Mouse (Mus musculus) heart, embryonic 16.5 days (tissue): ENCODE measurements around the gene Gulp1. TPM values are rescaled to one million over a fixed set of nuclear protein-coding genes. Genes with fewer than 3 reads are reported as not detected.

Experiments
- ATAC-seq: fragments of 200-750 bp; cut with Nextera tagmentation; replicated peaks from 2 replicates; pipeline ENCODE4 v1.8.0; 2017; ENCODE audit warnings: moderate number of reproducible peaks; ENCODE audit not compliant: insufficient read depth, low FRiP score; ENCODE audit errors: extremely low read depth
- H3K27ac ChIP-seq: fragments of 300-500 bp; sonication (generic); 2 replicates; pipeline ENCODE4 v1.5.1; 2014; ENCODE audit warnings: mild to moderate bottlenecking, low read length, control low read depth, moderate library complexity
- H3K27me3 ChIP-seq: fragments of 300-500 bp; sonication (generic); 2 replicates; pipeline ENCODE4 v1.6.1; 2014; ENCODE audit warnings: low read length, mixed read lengths; ENCODE audit not compliant: control insufficient read depth, insufficient read depth
- H3K36me3 ChIP-seq: fragments of 300-500 bp; sonication (generic); 2 replicates; pipeline ENCODE4 v1.6.1; 2014; ENCODE audit not compliant: control insufficient read depth, insufficient read depth
- H3K4me1 ChIP-seq: fragments of 300-500 bp; sonication (generic); 2 replicates; pipeline ENCODE4 v1.6.1; 2014; ENCODE audit warnings: low read length, mixed read lengths; ENCODE audit not compliant: control insufficient read depth, insufficient read depth
- H3K4me2 ChIP-seq: fragments of 300-500 bp; sonication (generic); 2 replicates; pipeline ENCODE4 v1.6.1; 2014; ENCODE audit warnings: low read depth, mild to moderate bottlenecking, control low read depth, low read length
- H3K4me3 ChIP-seq: fragments of 300-500 bp; sonication (generic); 2 replicates; pipeline ENCODE4 v1.5.1; 2014; ENCODE audit warnings: mild to moderate bottlenecking, control low read depth, low read length
- H3K9ac ChIP-seq: fragments of 300-500 bp; sonication (generic); 2 replicates; pipeline ENCODE4 v1.6.1; 2014; ENCODE audit warnings: low read length, control low read depth
- H3K9me3 ChIP-seq: fragments of 300-500 bp; sonication (generic); replicated peaks from 2 replicates; pipeline ENCODE4 v1.6.1; 2016; ENCODE audit warnings: low read length; ENCODE audit not compliant: control insufficient read depth
- WGBS: fragments of 180-500 bp; shearing (Covaris S2); extraction: QIAGEN DNeasy Blood & Tissue Kit; methylation state at CpG from one replicate; pipeline ENCODE4 v1.1.7; 2014; 5-methylcytosine and 5-hydroxymethylcytosine counted together
- polyA plus RNA-seq: library from polyadenylated mRNA; unstranded; fragments of >200 nt; fragmentation: Nextera tagmentation; extraction: Ambion mirVana; gene quantifications from 2 replicates; pipeline ENCODE4 v1.2.1, GENCODE M21; 2015

The Gulp1 gene
- polyA plus RNA-seq, 1 experiment from 2014 or later = 10.3 TPM

- Histone ChIP-seq H3K9me3 (no peaks in the 10 kb centered on the region), H3K4me2 (no peak overlapping the region), H3K36me3 (no peaks in the 10 kb centered on the region), H3K27me3 (no peaks in the 10 kb centered on the region), H3K4me3 (no peak overlapping the region), H3K9ac (no peak overlapping the region), H3K27ac (no peak overlapping the region), H3K4me1 (no peaks in the 10 kb centered on the region)
- ATAC-seq = no peak
- 72% methylated on average over 3 of the region's 3 CpGs for WGBS
Measured at GRCm38 (mm10) chr1:44678974-44679373, 127.7 kb downstream of the Gulp1 start.

- no peak overlapping the region for H3K27ac ChIP-seq
- no peaks in the 10 kb centered on the region for H3K27me3 ChIP-seq
- no peaks in the 10 kb centered on the region for H3K4me1 ChIP-seq
- H3K4me3 ChIP-seq = no peak overlapping the region
- WGBS = 54% methylated on average over 3 of the region's 3 CpGs
- ATAC-seq = no peak
- no peaks in the 10 kb centered on the region for H3K36me3 ChIP-seq
- no peak overlapping the region for H3K4me2 ChIP-seq
- H3K9me3 ChIP-seq = no peaks in the 10 kb centered on the region
- H3K9ac ChIP-seq = no peak overlapping the region
Measured at GRCm38 (mm10) chr1:44679415-44679814, 128.1 kb downstream of the Gulp1 start.

DNA sequence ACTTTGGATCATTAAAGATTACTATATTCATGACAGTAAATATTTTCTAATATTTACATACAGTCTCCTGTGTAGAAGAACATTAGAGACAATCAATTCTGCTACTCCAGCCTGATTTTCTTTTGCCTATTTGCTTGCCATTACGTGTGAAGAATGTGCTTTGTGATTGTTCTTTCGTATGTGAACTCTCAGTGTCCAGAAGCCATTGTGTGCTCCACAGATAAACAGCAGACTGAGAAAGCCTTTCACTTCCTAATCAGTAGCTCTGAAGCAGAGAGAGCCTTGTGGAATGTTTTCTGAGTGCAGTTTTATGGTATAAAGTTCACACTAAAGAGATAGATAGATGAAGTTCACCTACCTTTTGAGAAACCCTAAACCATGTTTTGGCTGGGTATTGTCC is 131.2 kb downstream of the Gulp1 start:
- no peaks in the 10 kb centered on the region for H3K9me3 ChIP-seq
- WGBS = 30% methylated on average over 2 of the region's 2 CpGs
- H3K4me1 ChIP-seq = no peaks in the 10 kb centered on the region
- H3K9ac ChIP-seq = no peak overlapping the region
- H3K27me3 ChIP-seq = no peaks in the 10 kb centered on the region
- H3K4me3 ChIP-seq = no peak overlapping the region
- ATAC-seq = no peak
- H3K27ac ChIP-seq = no peak overlapping the region
- H3K36me3 ChIP-seq = no peaks in the 10 kb centered on the region
- no peak overlapping the region for H3K4me2 ChIP-seq

GRCm38 (mm10) chr1:44683723-44684122 is 132.4 kb downstream of the Gulp1 start:
- H3K27me3 ChIP-seq = no peaks in the 10 kb centered on the region
- H3K4me1 ChIP-seq = no peaks in the 10 kb centered on the region
- no peak overlapping the region for H3K4me2 ChIP-seq
- no peak overlapping the region for H3K9ac ChIP-seq
- no peak overlapping the region for H3K27ac ChIP-seq
- H3K36me3 ChIP-seq = no peaks in the 10 kb centered on the region
- ATAC-seq = no peak
- no peaks in the 10 kb centered on the region for H3K9me3 ChIP-seq
- WGBS = 64% methylated on average over 6 of the region's 6 CpGs
- H3K4me3 ChIP-seq = no peak overlapping the region

DNA sequence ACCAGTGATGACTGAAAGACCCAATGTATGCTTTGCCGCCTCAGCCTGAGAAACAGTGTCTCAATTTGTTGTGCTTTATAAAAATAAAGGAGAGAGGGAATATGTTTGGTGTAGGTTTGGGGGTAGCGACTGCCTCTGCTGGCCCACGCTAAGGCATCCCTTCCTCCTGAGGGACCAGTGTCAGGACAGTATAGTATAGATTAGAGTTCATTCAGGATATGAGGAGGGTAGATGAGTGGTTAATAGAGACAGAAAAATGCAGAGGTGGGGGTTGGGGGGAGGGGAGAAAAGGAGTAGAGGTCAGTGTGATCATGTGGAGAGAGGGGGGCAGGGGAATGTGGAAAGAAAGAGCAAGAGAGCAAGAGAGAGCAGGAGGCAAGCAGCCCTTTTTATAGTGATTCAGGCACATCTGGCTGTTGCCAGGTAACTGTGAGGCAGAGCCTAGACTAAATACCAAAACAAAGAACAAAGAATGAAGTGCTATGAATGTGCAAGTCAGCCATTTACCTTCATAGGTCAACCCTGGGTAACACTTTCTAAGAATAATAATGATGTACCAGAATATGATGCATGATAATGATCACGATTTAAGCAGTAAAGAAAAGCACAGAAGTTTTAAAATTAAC is 169.6 kb downstream of the Gulp1 start:
- H3K27ac ChIP-seq = no peak overlapping the region
- H3K4me3 ChIP-seq = no peak overlapping the region
- no peak overlapping the region for H3K9ac ChIP-seq
- H3K4me2 ChIP-seq = no peak overlapping the region
- ATAC-seq = no peak
- no peaks in the 10 kb centered on the region for H3K27me3 ChIP-seq
- H3K9me3 ChIP-seq = no peaks in the 10 kb centered on the region
- H3K36me3 ChIP-seq = no peaks in the 10 kb centered on the region
- 77% methylated on average over 4 of the region's 4 CpGs for WGBS
- H3K4me1 ChIP-seq = no peaks in the 10 kb centered on the region

DNA sequence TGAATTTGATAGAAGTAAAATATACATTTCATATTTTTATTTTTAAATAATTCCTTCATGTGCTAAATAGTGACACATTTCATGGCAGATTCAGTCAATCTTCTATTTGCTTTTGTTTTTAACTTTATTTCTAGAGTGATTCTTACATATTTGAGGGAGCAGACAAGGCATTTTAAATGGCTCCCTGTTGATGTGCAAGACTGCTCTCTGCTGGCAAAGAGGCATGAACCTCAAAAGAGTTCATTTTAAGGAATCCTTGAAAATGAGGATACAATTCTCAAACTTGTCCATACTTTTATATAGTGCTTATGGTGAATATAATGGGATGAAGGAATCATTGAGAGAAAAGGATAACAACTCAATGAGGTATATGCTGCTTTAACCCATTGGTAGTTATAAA is 189.9 kb downstream of the Gulp1 start:
- Histone ChIP-seq H3K4me1 (no peaks in the 10 kb centered on the region), H3K27ac (no peak overlapping the region), H3K4me2 (no peak overlapping the region), H3K9me3 (no peaks in the 10 kb centered on the region), H3K9ac (no peak overlapping the region), H3K4me3 (no peak overlapping the region), H3K27me3 (no peaks in the 10 kb centered on the region), H3K36me3 (no peaks in the 10 kb centered on the region)
- ATAC-seq = no peak

DNA sequence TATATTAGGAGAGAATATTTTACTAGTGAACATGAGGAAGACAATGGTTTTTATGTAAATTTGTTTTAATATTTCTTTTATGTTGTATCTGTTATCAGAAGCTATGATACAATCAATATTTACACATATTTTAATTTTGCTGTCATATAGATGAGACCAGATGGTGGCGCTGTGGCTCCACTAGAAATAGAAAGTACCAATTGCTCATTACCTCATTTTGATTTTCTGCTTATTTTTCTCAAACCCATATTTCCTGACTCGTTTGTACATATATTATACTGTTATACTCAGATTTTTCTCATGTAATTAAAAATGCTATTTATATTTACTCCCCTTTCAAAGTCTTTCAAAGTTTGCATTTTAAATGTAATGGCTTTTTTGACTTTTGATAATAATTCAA is 194.4 kb downstream of the Gulp1 start:
- Histone ChIP-seq H3K4me2 (no peak overlapping the region), H3K9me3 (no peaks in the 10 kb centered on the region), H3K9ac (no peak overlapping the region), H3K27ac (no peak overlapping the region), H3K36me3 (no peaks in the 10 kb centered on the region), H3K4me1 (no peaks in the 10 kb centered on the region), H3K4me3 (no peak overlapping the region), H3K27me3 (no peaks in the 10 kb centered on the region)
- ATAC-seq = no peak
- 3% methylated on average over 2 of the region's 2 CpGs for WGBS

GRCm38 (mm10) chr1:44750731-44751730 is 199.7 kb downstream of the Gulp1 start:
- Histone ChIP-seq H3K27ac (no peak overlapping the region), H3K36me3 (no peaks in the 10 kb centered on the region), H3K27me3 (no peaks in the 10 kb centered on the region), H3K9me3 (no peaks in the 10 kb centered on the region), H3K4me3 (no peak overlapping the region), H3K9ac (no peak overlapping the region), H3K4me1 (no peaks in the 10 kb centered on the region), H3K4me2 (no peak overlapping the region)
- ATAC-seq = no peak
- WGBS = 78% methylated on average over 5 of the region's 5 CpGs

GRCm38 (mm10) chr1:44778251-44778650 is 226.9 kb downstream of the Gulp1 start:
- ATAC-seq = no peak
- Histone ChIP-seq H3K27me3 (no peaks in the 10 kb centered on the region), H3K27ac (no peak overlapping the region), H3K9ac (no peak overlapping the region), H3K36me3 (no peaks in the 10 kb centered on the region), H3K4me2 (no peak overlapping the region), H3K4me1 (no peaks in the 10 kb centered on the region), H3K4me3 (no peak overlapping the region), H3K9me3 (no peaks in the 10 kb centered on the region)
- 43% methylated on average over 1 of the region's 1 CpGs for WGBS
